Mouse (Mus musculus): ENCODE data around the gene Qsox1. TPM values are rescaled to one million over a fixed set of nuclear protein-coding genes. Genes with fewer than 3 reads are reported as not detected.

Gene Qsox1
- total and polyA plus RNA-seq, 3 experiments = 8.4 to 17.1 TPM; not detected in 1

DNA sequence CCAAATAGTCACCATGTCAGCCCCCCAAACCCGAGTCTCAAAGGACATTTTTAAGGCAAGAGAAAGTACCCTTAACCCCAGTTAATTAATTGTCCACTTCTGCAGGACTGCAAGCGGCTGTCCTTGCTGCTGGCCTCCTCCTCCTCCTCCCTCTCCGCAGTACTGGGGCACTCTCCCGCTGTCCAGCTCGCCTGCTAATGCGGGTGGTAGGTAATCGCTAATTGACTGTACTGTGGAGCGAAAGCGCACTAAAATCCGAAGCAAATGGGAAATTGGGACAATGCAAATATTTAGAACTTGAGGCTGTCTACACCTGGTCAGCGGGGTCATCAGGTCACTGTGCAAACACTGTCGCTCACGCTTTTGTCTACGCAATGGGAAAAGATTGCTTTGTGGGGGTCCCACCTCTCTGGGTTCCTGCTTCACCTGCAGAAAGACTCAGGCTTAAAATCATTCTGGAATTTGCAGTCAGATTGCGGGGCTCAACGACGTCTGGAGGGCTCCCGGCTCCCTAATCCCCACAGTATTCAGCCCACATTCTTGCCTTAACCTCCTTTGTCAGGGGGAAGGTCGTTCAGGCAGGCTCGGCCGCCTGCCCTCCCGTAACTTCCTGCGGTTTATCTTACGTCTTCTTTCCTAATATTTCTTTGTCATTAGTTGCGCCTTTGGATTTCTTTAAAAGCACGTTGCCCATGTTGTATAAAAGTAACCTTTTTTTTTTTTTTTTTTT, 76.4 kb downstream of the Qsox1 start:
- H3K4me3 ChIP-seq (ENCODE audit: control insufficient read depth in 1 of 2, insufficient read depth in 1 of 2, low read depth in 2 of 2, low read length in 2 of 2) = no peak overlapping the region
- no peak for DNase-seq (ENCODE audit: low read depth, low spot score)
- no peak overlapping the region for H3K9ac ChIP-seq (ENCODE audit: control insufficient read depth, low read depth, low read length, poor library complexity, severe bottlenecking)
- no peaks in the 10 kb centered on the region for H3K79me2 ChIP-seq (ENCODE audit: control insufficient read depth, insufficient read depth, low read length, poor library complexity)
- H3K27me3 ChIP-seq (ENCODE audit: control insufficient read depth in 1 of 2, insufficient read depth in 2 of 2, low read length in 2 of 2) = no peaks in the 10 kb centered on the region; a peak in 2 of 4 replicates
- no peak overlapping the region for H3K27ac ChIP-seq (ENCODE audit: control insufficient read depth, low read depth, low read length)
- no peak for TF ChIP-seq GABPA (IDR thresholded peaks at IDR 0.05; ENCODE audit: low read depth, low read length)
- TF ChIP-seq KAT2A (conservative IDR thresholded peaks at IDR 0.05; ENCODE audit: low read depth, low read length) = no peak
- TF ChIP-seq ZKSCAN1 (IDR thresholded peaks at IDR 0.05; ENCODE audit: low read depth, low read length) = no peak
- no peak for TF ChIP-seq BHLHE40 (IDR thresholded peaks at IDR 0.05; ENCODE audit: borderline replicate concordance, low read depth, low read length)
- no peak for TF ChIP-seq USF1 (IDR thresholded peaks at IDR 0.05; ENCODE audit: low read depth, low read length)
- no peak for TF ChIP-seq ZC3H11A (IDR thresholded peaks at IDR 0.05; ENCODE audit: low read depth, low read length)
- no peak for TF ChIP-seq ETS1 (IDR thresholded peaks at IDR 0.05; ENCODE audit: low read depth, low read length)
- TF ChIP-seq TBP (IDR thresholded peaks at IDR 0.05; ENCODE audit: low read depth, low read length) = no peak
- no peak for TF ChIP-seq CHD1 (IDR thresholded peaks at IDR 0.05; ENCODE audit: low read depth, low read length)
- no peak for TF ChIP-seq MAX (IDR thresholded peaks at IDR 0.05; ENCODE audit: low read length)
- no peak for TF ChIP-seq SMC3 (IDR thresholded peaks at IDR 0.05; ENCODE audit: low read depth, low read length)
- no peak for TF ChIP-seq ELF1 (IDR thresholded peaks at IDR 0.05; ENCODE audit: low read depth, low read length)
- H3K9me3 ChIP-seq (replicated peaks; ENCODE audit: insufficient read depth, low read length) = no peaks in the 10 kb centered on the region
- H3K4me1 ChIP-seq (ENCODE audit: control insufficient read depth in 1 of 2, insufficient read depth in 2 of 2, low read length in 2 of 2) = no peaks in the 10 kb centered on the region
- H3K36me3 ChIP-seq (ENCODE audit: control insufficient read depth in 1 of 2, insufficient read depth in 2 of 2, low read length in 2 of 2) = no peaks in the 10 kb centered on the region

DNA sequence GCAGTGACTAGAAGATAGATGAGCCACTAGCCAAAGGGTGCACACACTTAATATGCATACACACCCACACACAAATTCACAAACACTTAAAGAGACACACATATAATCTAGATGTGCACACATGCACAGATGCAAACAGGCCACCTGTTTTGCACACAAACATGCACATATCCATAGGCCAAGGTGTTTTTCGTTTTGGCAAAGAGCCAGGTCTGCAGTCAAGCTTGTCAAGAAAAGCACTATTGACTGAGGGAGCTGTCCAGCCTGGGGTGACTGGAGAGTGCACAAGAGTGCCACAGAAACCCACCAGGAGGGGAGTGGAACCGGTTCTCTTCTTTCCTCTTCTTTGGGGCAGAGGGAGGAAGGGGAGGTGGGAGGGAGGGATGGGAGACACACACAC, 81.5 kb downstream of the Qsox1 start:
- Histone ChIP-seq H3K27me3 (ENCODE audit: control insufficient read depth in 1 of 2, insufficient read depth in 2 of 2, low read length in 2 of 2) (no peaks in the 10 kb centered on the region; a peak in 1 of 4 replicates), H3K9me3 (replicated peaks; ENCODE audit: insufficient read depth, low read length) (no peaks in the 10 kb centered on the region), H3K4me1 (ENCODE audit: control insufficient read depth in 1 of 2, insufficient read depth in 2 of 2, low read length in 2 of 2) (no peaks in the 10 kb centered on the region), H3K27ac (ENCODE audit: control insufficient read depth, low read depth, low read length) (no peak overlapping the region), H3K4me3 (ENCODE audit: control insufficient read depth in 1 of 2, insufficient read depth in 1 of 2, low read depth in 2 of 2, low read length in 2 of 2) (no peak overlapping the region), H3K9ac (ENCODE audit: control insufficient read depth, low read depth, low read length, poor library complexity, severe bottlenecking) (no peak overlapping the region), H3K36me3 (ENCODE audit: control insufficient read depth in 1 of 2, insufficient read depth in 2 of 2, low read length in 2 of 2) (no peaks in the 10 kb centered on the region), H3K79me2 (ENCODE audit: control insufficient read depth, insufficient read depth, low read length, poor library complexity) (no peaks in the 10 kb centered on the region)
- TF ChIP-seq EP300 (IDR thresholded peaks at IDR 0.05; ENCODE audit: low read depth in 1 of 2, low read length in 2 of 2) (no peak), NELFE (IDR thresholded peaks at IDR 0.05; ENCODE audit: low read depth, low read length) (no peak), MAFK (IDR thresholded peaks at IDR 0.05; ENCODE audit: borderline replicate concordance, low read depth, low read length) (no peak), MXI1 (IDR thresholded peaks at IDR 0.05; ENCODE audit: low read depth, low read length) (no peak), POLR2AphosphoS2 (IDR thresholded peaks at IDR 0.05; ENCODE audit: low read length) (no peak), MAZ (IDR thresholded peaks at IDR 0.05; ENCODE audit: low read depth, low read length) (no peak)
- peak; percentile 44 for DNase-seq (ENCODE audit: low read depth, low spot score)
